Mouse (Mus musculus) G1E (cell line): ENCODE data around the gene Spata5. TPM values are rescaled to one million over a fixed set of nuclear protein-coding genes. Genes with fewer than 3 reads are reported as not detected.
A peak's percentile ranks its signal among the peaks of the same experiment; 100 is the strongest.

Source experiments
- ATAC-seq: 2 replicates; pipeline ENCODE4 v1.8.0; 2016; ENCODE audit warnings: mild to moderate bottlenecking; ENCODE audit not compliant: insufficient number of reproducible peaks, poor library complexity, low FRiP score, severe bottlenecking; ENCODE audit errors: extremely low read depth
- DNase-seq: peaks from one replicate; pipeline ENCODE4 v3.0.0; 2012; ENCODE audit warnings: low spot score
- H3K27me3 ChIP-seq: 2 replicates; pipeline ENCODE4 v1.6.1; 2012; ENCODE audit warnings: mild to moderate bottlenecking, low read length, inconsistent platforms; ENCODE audit not compliant: insufficient read depth
- H3K36me3 ChIP-seq: replicated peaks from 2 replicates; pipeline ENCODE3; 2012; ENCODE audit warnings: mild to moderate bottlenecking, inconsistent platforms
- H3K4me1 ChIP-seq: 2 replicates; pipeline ENCODE4 v1.6.1; 2012; ENCODE audit warnings: low read depth, low read length, inconsistent platforms, mixed read lengths; ENCODE audit not compliant: insufficient read depth
- H3K4me3 ChIP-seq: 2 replicates; pipeline ENCODE4 v1.5.1; 2012; ENCODE audit warnings: low read depth, mild to moderate bottlenecking, inconsistent platforms, low read length, moderate library complexity, mixed read lengths
- H3K9me3 ChIP-seq: replicated peaks from 2 replicates; pipeline ENCODE4 v1.6.1; 2012; ENCODE audit warnings: inconsistent platforms
- CTCF ChIP-seq: IDR thresholded peaks from 2 replicates; pipeline ENCODE4 v1.5.1; 2012; ENCODE audit warnings: low read depth, low read length, inconsistent platforms, mixed read lengths
- GATA1 ChIP-seq: IDR thresholded peaks from 2 replicates; pipeline ENCODE4 v1.6.1; 2012; ENCODE audit warnings: borderline replicate concordance, low read length, inconsistent platforms, mixed read lengths
- GATA2 ChIP-seq: IDR thresholded peaks from 2 replicates; pipeline ENCODE4 v1.6.1; 2012; ENCODE audit warnings: low read depth, low read length, inconsistent platforms, borderline replicate concordance
- POLR2AphosphoS5 ChIP-seq: IDR thresholded peaks from 2 replicates; pipeline ENCODE4 v1.6.1; 2012; ENCODE audit warnings: low read depth, low read length, inconsistent platforms; ENCODE audit not compliant: insufficient replicate concordance
- TAL1 ChIP-seq: conservative IDR thresholded peaks from 2 replicates; pipeline ENCODE4 v1.6.1; 2012; ENCODE audit warnings: low read depth, low read length, inconsistent platforms, mixed read lengths
- polyA plus RNA-seq: library from polyadenylated mRNA; stranded (reverse); fragments of >175 nt; gene quantifications from 2 replicates; pipeline ENCODE4 v1.2.3, GENCODE M21; 2012
- total RNA-seq, 2 experiments: library from RNA; stranded (forward) in 1 of 2; stranded (reverse) in 1 of 2; fragments of 200-1000 nt in 1 of 2; fragments of >200 nt in 1 of 2; fragmentation: Nextera tagmentation in 1 of 2; gene quantifications; 2 replicates each; pipeline ENCODE4 v1.2.3; 2014 to 2017

The Spata5 gene
- total and polyA plus RNA-seq, 3 experiments = 16.2 to 175 (median 56.8) TPM

DNA sequence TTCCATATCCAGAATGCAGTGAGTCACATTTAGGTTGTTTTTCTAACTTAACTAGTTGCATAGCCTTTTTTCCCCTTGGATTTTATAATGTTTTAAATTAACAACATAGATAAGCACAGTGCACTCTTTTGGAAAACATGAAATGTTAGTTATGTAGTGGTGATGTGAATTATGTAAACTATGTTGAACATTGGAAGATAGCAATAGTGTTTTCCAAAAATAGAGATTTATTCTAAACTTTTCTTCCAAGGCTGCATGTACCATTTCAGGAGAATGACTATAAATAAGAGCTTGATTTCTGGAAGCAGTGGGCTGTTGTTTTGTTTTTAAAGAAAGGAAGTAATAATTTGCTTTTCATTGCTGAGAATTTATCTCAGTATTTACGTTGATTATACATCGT lies 23.7 kb downstream of the Spata5 start:
- no peaks in the 10 kb centered on the region; the same call in 1 of the 2 replicates for H3K4me1 ChIP-seq
- no peaks in the 10 kb centered on the region for H3K9me3 ChIP-seq
- no peak overlapping the region for H3K4me3 ChIP-seq
- H3K36me3 ChIP-seq = peaks cover 62% of the 10 kb centered on the region
- DNase-seq = no peak
- TF ChIP-seq TAL1 (no peak), CTCF (no peak), POLR2AphosphoS5 (no peak), GATA1 (no peak), GATA2 (no peak)
- no peaks in the 10 kb centered on the region for H3K27me3 ChIP-seq
- no peak for ATAC-seq

DNA sequence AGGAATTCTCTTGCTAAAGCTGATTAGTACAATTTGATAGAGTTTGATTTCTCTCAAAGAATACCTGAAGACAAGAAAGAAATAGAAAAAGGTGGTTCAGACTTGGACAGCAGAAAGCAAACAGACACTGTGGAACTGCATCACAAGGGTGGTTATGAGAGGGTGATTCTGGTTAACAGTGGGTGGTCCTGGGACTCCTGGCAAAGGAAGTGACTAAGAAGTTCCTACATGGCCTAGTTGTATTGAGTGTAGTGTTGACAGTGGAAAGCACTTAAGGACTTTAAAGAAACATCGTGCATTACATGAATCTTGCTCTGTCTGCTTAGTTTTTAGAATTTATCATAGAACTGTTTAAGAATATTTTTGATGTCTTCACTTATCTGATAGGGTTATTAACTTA lies 36.3 kb downstream of the Spata5 start:
- Histone ChIP-seq H3K4me1 (no peaks in the 10 kb centered on the region), H3K4me3 (no peak overlapping the region), H3K9me3 (no peaks in the 10 kb centered on the region), H3K36me3 (peaks cover 37% of the 10 kb centered on the region), H3K27me3 (no peaks in the 10 kb centered on the region)
- TF ChIP-seq GATA1 (no peak), CTCF (no peak), TAL1 (no peak), GATA2 (no peak), POLR2AphosphoS5 (no peak)
- DNase-seq (no peak), ATAC-seq (no peak)

DNA sequence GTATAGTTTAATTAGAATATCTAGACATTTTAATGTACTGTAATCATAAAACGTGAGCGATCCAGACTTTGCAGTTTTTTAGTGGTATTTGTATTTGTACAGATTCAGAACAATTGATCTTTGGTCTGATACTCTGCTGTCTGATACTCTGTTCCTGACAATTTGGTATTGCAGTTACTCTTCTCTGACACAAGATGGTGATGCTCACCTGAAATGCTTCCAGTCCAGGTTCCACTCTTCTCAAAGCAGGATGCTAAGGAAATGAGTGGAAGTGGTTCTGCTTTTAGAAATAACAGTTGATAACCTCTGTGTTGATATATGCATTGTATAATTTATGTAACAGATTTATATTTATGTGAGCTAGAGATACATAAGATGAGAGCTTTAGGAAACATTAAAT lies 48.5 kb downstream of the Spata5 start:
- no peak for DNase-seq
- Histone ChIP-seq H3K36me3 (peaks cover 41% of the 10 kb centered on the region), H3K27me3 (no peaks in the 10 kb centered on the region), H3K4me1 (peaks cover 8% of the 10 kb centered on the region), H3K4me3 (no peak overlapping the region), H3K9me3 (no peaks in the 10 kb centered on the region)
- TF ChIP-seq TAL1 (no peak), CTCF (no peak), POLR2AphosphoS5 (no peak), GATA2 (no peak), GATA1 (no peak)
- peak; percentile 49; the same call in 1 of the 2 replicates for ATAC-seq

DNA sequence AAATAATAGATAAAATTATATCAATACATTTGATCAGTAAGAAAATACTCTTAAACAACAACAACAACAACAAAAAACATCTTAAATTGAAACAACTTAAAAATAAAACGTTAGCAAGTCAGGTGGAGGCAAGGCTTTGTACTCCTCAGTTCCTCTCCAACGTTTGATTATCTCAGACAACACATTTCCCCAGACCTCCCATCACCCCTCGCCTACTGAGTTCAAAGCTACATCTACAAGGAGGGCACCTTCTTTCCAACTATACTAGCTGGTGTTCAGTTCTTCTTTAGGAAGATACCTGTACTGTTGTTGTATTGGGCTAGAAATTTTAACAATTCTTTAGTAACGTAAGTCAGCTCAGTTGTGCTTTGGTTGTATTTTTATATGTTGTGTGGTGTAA lies 49.7 kb downstream of the Spata5 start:
- peaks cover 40% of the 10 kb centered on the region for H3K36me3 ChIP-seq
- DNase-seq (no peak), ATAC-seq (no peak)
- peaks cover 9% of the 10 kb centered on the region for H3K4me1 ChIP-seq
- no peaks in the 10 kb centered on the region for H3K9me3 ChIP-seq
- H3K27me3 ChIP-seq = no peaks in the 10 kb centered on the region
- TF ChIP-seq CTCF (no peak), GATA2 (no peak), POLR2AphosphoS5 (no peak), TAL1 (peak; percentile 25; the same call in 1 of the 2 replicates), GATA1 (no peak)
- no peak overlapping the region for H3K4me3 ChIP-seq

DNA sequence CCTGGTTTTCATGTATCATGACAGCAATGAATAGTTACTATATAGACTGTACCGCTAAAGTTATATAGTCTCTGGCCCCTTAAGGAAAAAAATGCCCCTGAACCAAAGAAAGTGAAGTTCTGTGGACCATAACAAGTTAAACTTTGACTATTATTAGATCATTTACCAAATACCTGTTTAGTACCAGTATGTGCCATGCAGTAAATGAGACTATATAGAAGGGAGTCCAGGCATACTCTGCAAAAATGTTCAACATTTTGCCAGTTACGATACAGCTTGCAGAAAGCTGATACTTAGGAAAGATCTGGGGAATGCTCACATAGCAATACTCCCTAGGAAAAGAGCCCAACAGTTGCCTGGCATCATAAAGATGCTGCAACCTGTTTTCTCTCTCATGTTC lies 51.2 kb downstream of the Spata5 start:
- ATAC-seq (no peak), DNase-seq (no peak)
- Histone ChIP-seq H3K9me3 (no peaks in the 10 kb centered on the region), H3K4me3 (no peak overlapping the region), H3K27me3 (no peaks in the 10 kb centered on the region), H3K4me1 (peaks cover 9% of the 10 kb centered on the region), H3K36me3 (peaks cover 27% of the 10 kb centered on the region)
- TF ChIP-seq GATA1 (no peak), GATA2 (no peak), POLR2AphosphoS5 (no peak), TAL1 (no peak), CTCF (no peak)

DNA sequence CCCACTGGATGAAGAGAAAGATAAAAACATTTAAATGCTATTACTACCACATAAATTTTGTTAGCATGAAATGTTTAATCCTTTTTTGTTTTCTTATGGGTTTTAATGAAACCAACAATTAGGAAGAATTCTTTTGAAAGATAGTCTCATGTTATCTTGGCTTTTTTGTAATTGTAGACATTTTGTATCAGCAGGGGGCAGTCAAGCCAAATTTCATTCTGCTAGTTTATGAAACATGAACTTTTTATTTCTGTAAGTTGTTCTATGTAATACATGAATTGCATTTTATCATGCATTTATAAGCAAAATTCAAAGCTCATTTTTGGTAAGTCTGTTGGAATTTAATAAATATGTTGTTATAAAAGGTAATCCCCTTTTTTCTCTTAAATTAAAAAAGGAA lies 52.8 kb downstream of the Spata5 start:
- H3K4me3 ChIP-seq = no peak overlapping the region
- TF ChIP-seq TAL1 = no peak
- TF ChIP-seq CTCF = no peak
- no peak for TF ChIP-seq GATA1
- no peak for TF ChIP-seq GATA2
- TF ChIP-seq POLR2AphosphoS5 = no peak
- peaks cover 25% of the 10 kb centered on the region for H3K36me3 ChIP-seq
- H3K4me1 ChIP-seq = peaks cover 19% of the 10 kb centered on the region
- no peaks in the 10 kb centered on the region for H3K9me3 ChIP-seq
- DNase-seq (no peak), ATAC-seq (no peak)
- no peaks in the 10 kb centered on the region for H3K27me3 ChIP-seq

DNA sequence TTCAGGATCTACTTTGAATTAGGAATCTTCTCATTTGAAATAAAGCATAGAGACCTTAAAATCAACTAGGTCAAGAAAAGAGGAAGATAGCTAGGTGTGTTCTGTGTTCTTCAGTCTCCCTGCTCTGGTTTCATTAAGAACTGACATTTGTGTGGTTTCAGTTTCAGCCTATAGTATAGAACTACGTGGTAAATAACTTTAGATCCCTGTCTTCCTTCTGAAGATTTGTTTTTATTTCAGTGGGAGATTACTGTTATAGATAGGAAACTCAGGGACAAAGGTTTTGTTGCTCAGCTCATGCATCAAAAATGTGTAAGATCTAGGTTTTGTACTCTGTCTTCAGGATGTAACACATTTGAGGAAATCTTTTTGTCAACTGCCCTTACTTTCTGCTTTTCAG lies 56.8 kb downstream of the Spata5 start:
- Histone ChIP-seq H3K4me1 (peaks cover 21% of the 10 kb centered on the region), H3K4me3 (no peak overlapping the region; the same call in 1 of the 2 replicates), H3K36me3 (peaks cover 27% of the 10 kb centered on the region), H3K9me3 (no peaks in the 10 kb centered on the region), H3K27me3 (no peaks in the 10 kb centered on the region)
- ATAC-seq (no peak), DNase-seq (no peak)
- TF ChIP-seq GATA2 (no peak), POLR2AphosphoS5 (no peak), TAL1 (no peak), CTCF (no peak), GATA1 (no peak)
